Comparison of ENCODE assay signal across 33 mouse cellular contexts in genomic region chr11:114731711-114732110, GRCm38 (mm10). TPM values are rescaled to one million over a fixed set of nuclear protein-coding genes. Genes with fewer than 3 reads are reported as not detected.
DNase-seq lines count a peak whose midpoint lies in the region; ATAC-seq lines count a peak whose summit lies in the region.
"Had no signal": no experiment of that assay in that cellular context is flagged by ENCODE, and none has a peak within 500 bp of the region (broad histone marks: within the 10 kb centered on the region; RNA-seq: fewer than 3 reads in every experiment).

No protein-coding gene starts in this region.

- WGBS in embryonic facial prominence, embryonic 11.5 days, result 68% methylated on average over 4 of the region's 4 CpGs
- 77% methylated on average over 4 of the region's 4 CpGs for WGBS in embryonic facial prominence, embryonic 10.5 days
- 79% methylated on average over 4 of the region's 4 CpGs for WGBS in heart, embryonic 11.5 days (ENCODE audit: insufficient replicate concordance)

- no peaks in the 10 kb centered on the region for H3K36me3 ChIP-seq in embryonic facial prominence, embryonic 11.5 days (replicated peaks; ENCODE audit: control insufficient read depth, insufficient read depth, low read depth, low read length)
- H3K36me3 ChIP-seq in embryonic facial prominence, embryonic 10.5 days (replicated peaks), result no peaks in the 10 kb centered on the region
- no peaks in the 10 kb centered on the region for H3K36me3 ChIP-seq in heart, embryonic 11.5 days (ENCODE audit: control insufficient read depth, insufficient read depth, low read length)
- H3K36me3 ChIP-seq: heart, embryonic 10.5 days; hindbrain, embryonic 10.5 days; hindbrain, embryonic 15.5 days; limb, embryonic 10.5 days; limb, embryonic 15.5 days; liver, embryonic 13.5 days; midbrain, embryonic 10.5 days; neural tube, embryonic 12.5 days had no signal

- no peaks in the 10 kb centered on the region for H3K27me3 ChIP-seq in embryonic facial prominence, embryonic 11.5 days (ENCODE audit: control insufficient read depth, insufficient read depth, low read length)
- H3K27me3 ChIP-seq in embryonic facial prominence, embryonic 10.5 days (replicated peaks; ENCODE audit: low read depth, poor library complexity, severe bottlenecking), result peaks cover 13% of the 10 kb centered on the region
- H3K27me3 ChIP-seq in heart, embryonic 11.5 days (ENCODE audit: control insufficient read depth, insufficient read depth, low read length), result no peaks in the 10 kb centered on the region
- H3K27me3 ChIP-seq: hindbrain, embryonic 15.5 days; neural tube, embryonic 12.5 days had no signal

- DNase-seq in embryonic facial prominence, embryonic 11.5 days (ENCODE audit: low spot score), result peak; percentile 40
- no peak for DNase-seq in embryonic facial prominence, embryonic 10.5 days (ENCODE audit: low spot score)
- DNase-seq in 3T3-L1 (ENCODE audit: low read depth, low spot score) (peak; percentile 62), NIH3T3 (ENCODE audit: low read depth) (peak; percentile 33)
- DNase-seq in embryo, embryonic 11 days, result peak; percentile 34
- no peak for DNase-seq in heart, postnatal 25 days (ENCODE audit: low spot score)
- no peak for DNase-seq in heart, postnatal 10 days
- DNase-seq: adrenal gland, postnatal 25 days; B cell, adult 2 months; cerebellum, adult 2 months; cerebellum, postnatal 25 days; gastrocnemius, postnatal 14 days; kidney, adult 8-10 months; kidney, postnatal 14 days; layer of hippocampus, adult 9-11 months; liver, embryonic 13.5 days; lung, adult 2 months; lung, postnatal 14 days; thymus, postnatal 14 days had no signal

- intact Hi-C loops in heart, postnatal 25 days (cut with DNase I), result no loop called here
- intact Hi-C loops in heart, postnatal 10 days (cut with DNase I), result no loop called here

- ATAC-seq in embryonic facial prominence, embryonic 11.5 days (replicated peaks; ENCODE audit: insufficient number of reproducible peaks, low FRiP score, low TSS enrichment, low read depth), result no peak
- no peak for ATAC-seq in heart, embryonic 11.5 days (replicated peaks; ENCODE audit: insufficient number of reproducible peaks, low FRiP score, low TSS enrichment)
- ATAC-seq: forebrain, embryonic 13.5 days; inflammation-experienced regulatory T-cells, adult 6 months; midbrain, embryonic 16.5 days had no signal

- no peak overlapping the region for H3K9ac ChIP-seq in embryonic facial prominence, embryonic 11.5 days (replicated peaks; ENCODE audit: low read length)
- H3K9ac ChIP-seq in heart, embryonic 11.5 days (ENCODE audit: low read depth, low read length), result no peak overlapping the region
- H3K9ac ChIP-seq: forebrain, embryonic 13.5 days; hindbrain, embryonic 15.5 days; limb, embryonic 15.5 days; liver, embryonic 13.5 days; neural tube, embryonic 12.5 days had no signal

- no peaks in the 10 kb centered on the region for H3K9me3 ChIP-seq in embryonic facial prominence, embryonic 11.5 days (replicated peaks; ENCODE audit: control insufficient read depth, low read length)
- H3K9me3 ChIP-seq in embryonic facial prominence, embryonic 10.5 days, result no peaks in the 10 kb centered on the region
- H3K9me3 ChIP-seq in heart, embryonic 11.5 days (replicated peaks; ENCODE audit: control insufficient read depth, low read length), result no peaks in the 10 kb centered on the region
- H3K9me3 ChIP-seq: forebrain, embryonic 13.5 days; heart, embryonic 10.5 days; hindbrain, embryonic 10.5 days; hindbrain, embryonic 15.5 days; limb, embryonic 10.5 days; limb, embryonic 15.5 days; liver, embryonic 13.5 days; midbrain, embryonic 10.5 days; neural tube, embryonic 12.5 days had no signal

- H3K4me3 ChIP-seq in embryonic facial prominence, embryonic 11.5 days (ENCODE audit: low read depth, low read length), result no peak overlapping the region
- no peak overlapping the region for H3K4me3 ChIP-seq in embryonic facial prominence, embryonic 10.5 days
- no peak overlapping the region for H3K4me3 ChIP-seq in heart, embryonic 11.5 days (ENCODE audit: low read depth, low read length)
- H3K4me3 ChIP-seq: forebrain, embryonic 13.5 days; heart, embryonic 10.5 days; hindbrain, embryonic 10.5 days; hindbrain, embryonic 15.5 days; limb, embryonic 10.5 days; limb, embryonic 15.5 days; liver, embryonic 13.5 days; midbrain, embryonic 10.5 days; myocyte; neural tube, embryonic 12.5 days had no signal

- H3K4me1 ChIP-seq in embryonic facial prominence, embryonic 11.5 days (ENCODE audit: control insufficient read depth, insufficient read depth, low read length), result no peaks in the 10 kb centered on the region
- peaks cover 32% of the 10 kb centered on the region for H3K4me1 ChIP-seq in embryonic facial prominence, embryonic 10.5 days
- peaks cover 7% of the 10 kb centered on the region for H3K4me1 ChIP-seq in heart, embryonic 11.5 days (ENCODE audit: control insufficient read depth, insufficient read depth, low read length)

- no peak overlapping the region for H3K4me2 ChIP-seq in embryonic facial prominence, embryonic 11.5 days (ENCODE audit: low read depth, low read length)
- no peak overlapping the region for H3K4me2 ChIP-seq in heart, embryonic 11.5 days
- H3K4me2 ChIP-seq: forebrain, embryonic 13.5 days; hindbrain, embryonic 15.5 days; limb, embryonic 15.5 days; liver, embryonic 13.5 days; neural tube, embryonic 12.5 days had no signal

- H3K27ac ChIP-seq in embryonic facial prominence, embryonic 11.5 days (replicated peaks; ENCODE audit: low read depth, low read length), result no peak overlapping the region
- no peak overlapping the region for H3K27ac ChIP-seq in embryonic facial prominence, embryonic 10.5 days (replicated peaks)
- H3K27ac ChIP-seq in heart, embryonic 11.5 days (ENCODE audit: low read depth, low read length), result no peak overlapping the region
- H3K27ac ChIP-seq: forebrain, embryonic 13.5 days; heart, embryonic 10.5 days; hindbrain, embryonic 10.5 days; hindbrain, embryonic 15.5 days; limb, embryonic 10.5 days; limb, embryonic 15.5 days; liver, embryonic 13.5 days; midbrain, embryonic 10.5 days; neural tube, embryonic 12.5 days had no signal

RNA-seq across cellular contexts. Expression of gene Dnaic2, which starts 4.5 kb away (rescaled TPM):
- 1.4 and 1.6 TPM in 2 replicates for polyA plus RNA-seq in embryonic facial prominence, embryonic 11.5 days (2014; fragmentation: Nextera tagmentation; extraction: Ambion mirVana)
- polyA plus RNA-seq in embryonic facial prominence, embryonic 10.5 days (2016; fragmentation: Nextera tagmentation; extraction: Ambion mirVana), result 1.7 and 1.8 TPM in 2 replicates
- total RNA-seq in heart, postnatal 25 days (2021), result under 1 TPM; 0.13 to 0.25 TPM
- 0.20 and 0.50 TPM in 2 replicates for polyA plus RNA-seq in heart, embryonic 11.5 days (2014; fragmentation: Nextera tagmentation; extraction: Ambion mirVana)
- under 1 TPM; 0.55 to 0.57 TPM for total RNA-seq in heart, postnatal 10 days (2021)
- total RNA-seq: granulocyte monocyte progenitor cell, adult 5-6 weeks; megakaryocyte progenitor cell, adult 5-6 weeks had no signal
- polyA plus RNA-seq: inflammation-experienced regulatory T-cells, adult 6 months; liver, embryonic 13.5 days had no signal

RNA-seq across cellular contexts. Expression of gene Kif19a, which starts 33.5 kb away (rescaled TPM):
- 0.81 and 2.1 TPM in 2 replicates for polyA plus RNA-seq in embryonic facial prominence, embryonic 11.5 days (2014; fragmentation: Nextera tagmentation; extraction: Ambion mirVana)
- 1.3 and 2.0 TPM in 2 replicates for polyA plus RNA-seq in embryonic facial prominence, embryonic 10.5 days (2016; fragmentation: Nextera tagmentation; extraction: Ambion mirVana)
- total RNA-seq in heart, postnatal 25 days (2021), result under 1 TPM; 0.13 to 0.25 TPM
- polyA plus RNA-seq in heart, embryonic 11.5 days (2014; fragmentation: Nextera tagmentation; extraction: Ambion mirVana), result 0.13 TPM in 1 of 2 replicates, not detected in the other
- total RNA-seq in heart, postnatal 10 days (2021), result under 1 TPM; 0.24 to 0.47 TPM
- total RNA-seq: granulocyte monocyte progenitor cell, adult 5-6 weeks; megakaryocyte progenitor cell, adult 5-6 weeks had no signal
- polyA plus RNA-seq: limb, embryonic 10.5 days had no signal

RNA-seq across cellular contexts. Expression of gene Ttyh2, which starts 56.5 kb away (rescaled TPM):
- polyA plus RNA-seq in embryonic facial prominence, embryonic 11.5 days (2014; fragmentation: Nextera tagmentation; extraction: Ambion mirVana), result 15.5 and 16.4 TPM in 2 replicates
- polyA plus RNA-seq in embryonic facial prominence, embryonic 10.5 days (2016; fragmentation: Nextera tagmentation; extraction: Ambion mirVana), result 14.9 and 16.1 TPM in 2 replicates
- 1 to 10 TPM; 5.3 to 5.8 TPM for total RNA-seq in heart, postnatal 25 days (2021)
- polyA plus RNA-seq in heart, embryonic 11.5 days (2014; fragmentation: Nextera tagmentation; extraction: Ambion mirVana), result 5.0 and 5.1 TPM in 2 replicates
- total RNA-seq in heart, postnatal 10 days (2021), result 10 to 100 TPM; 25.2 to 26.3 TPM

Comparison
In these comparisons a context has a peak if more than half of its experiments do, and no peak if none do; other contexts are left out.
1. DNase-seq: peak in embryonic facial prominence, embryonic 11.5 days (single experiment), 3T3-L1 (single experiment), NIH3T3 (single experiment) and embryo, embryonic 11 days (single experiment); none in embryonic facial prominence, embryonic 10.5 days (single experiment), heart, postnatal 25 days (single experiment) and heart, postnatal 10 days (0 of 2).